Mouse (Mus musculus) thymus, adult 2 months (tissue): ENCODE results near the gene Hdlbp. TPM values are rescaled to one million over a fixed set of nuclear protein-coding genes. Genes with fewer than 3 reads are reported as not detected.

Experiments used
- DNase-seq: peaks from one replicate; pipeline ENCODE4 v3.0.0; 2021
- H3K27ac ChIP-seq: fragments of 200-500 bp; 2 replicates; pipeline ENCODE4 v1.5.1; 2012; ENCODE audit warnings: low read length, control low read depth; ENCODE audit not compliant: control insufficient read depth, insufficient read depth
- H3K27me3 ChIP-seq: fragments of 200-500 bp; 2 replicates; pipeline ENCODE4 v1.6.1; 2012; ENCODE audit warnings: mild to moderate bottlenecking, low read length, moderate library complexity, mixed read lengths; ENCODE audit not compliant: control insufficient read depth, insufficient read depth
- H3K36me3 ChIP-seq: fragments of 200-500 bp; 2 replicates; pipeline ENCODE4 v1.6.1; 2012; ENCODE audit warnings: mild to moderate bottlenecking, low read length, moderate library complexity; ENCODE audit not compliant: control insufficient read depth, insufficient read depth
- H3K4me1 ChIP-seq: fragments of 200-500 bp; replicated peaks from 2 replicates; pipeline ENCODE4 v1.6.1; 2012; ENCODE audit warnings: low read length; ENCODE audit not compliant: control insufficient read depth, insufficient read depth
- H3K4me3 ChIP-seq: fragments of 200-500 bp; 2 replicates; pipeline ENCODE4 v1.5.1; 2012; ENCODE audit warnings: mild to moderate bottlenecking, low read length, control low read depth, moderate library complexity; ENCODE audit not compliant: control insufficient read depth, insufficient read depth
- CTCF ChIP-seq: fragments of 200-500 bp; IDR thresholded peaks from 2 replicates; pipeline ENCODE4 v1.5.1; 2012; ENCODE audit warnings: mild to moderate bottlenecking, control low read depth, low read length, moderate library complexity, borderline replicate concordance; ENCODE audit not compliant: control insufficient read depth, poor library complexity, insufficient read depth; ENCODE audit errors: extremely low read depth
- POLR2A ChIP-seq: fragments of 200-500 bp; IDR thresholded peaks from 2 replicates; pipeline ENCODE4 v1.6.1; 2012; ENCODE audit warnings: mild to moderate bottlenecking, low read length, control low read depth, moderate library complexity; ENCODE audit not compliant: control insufficient read depth, poor library complexity, insufficient read depth; ENCODE audit errors: extremely low read depth
- WGBS: fragments of 180-500 bp; shearing (Covaris S2); methylation state at CpG from one replicate; pipeline ENCODE4 v1.1.7; 2018; 5-methylcytosine and 5-hydroxymethylcytosine counted together
- polyA plus RNA-seq: library from polyadenylated mRNA; depleted of rRNA; stranded (reverse); fragments of >200 nt; gene quantifications from 2 replicates; pipeline ENCODE4 v1.2.3, GENCODE M21; 2012

Hdlbp gene
- polyA plus RNA-seq, 1 experiment = 53.4 TPM

DNA sequence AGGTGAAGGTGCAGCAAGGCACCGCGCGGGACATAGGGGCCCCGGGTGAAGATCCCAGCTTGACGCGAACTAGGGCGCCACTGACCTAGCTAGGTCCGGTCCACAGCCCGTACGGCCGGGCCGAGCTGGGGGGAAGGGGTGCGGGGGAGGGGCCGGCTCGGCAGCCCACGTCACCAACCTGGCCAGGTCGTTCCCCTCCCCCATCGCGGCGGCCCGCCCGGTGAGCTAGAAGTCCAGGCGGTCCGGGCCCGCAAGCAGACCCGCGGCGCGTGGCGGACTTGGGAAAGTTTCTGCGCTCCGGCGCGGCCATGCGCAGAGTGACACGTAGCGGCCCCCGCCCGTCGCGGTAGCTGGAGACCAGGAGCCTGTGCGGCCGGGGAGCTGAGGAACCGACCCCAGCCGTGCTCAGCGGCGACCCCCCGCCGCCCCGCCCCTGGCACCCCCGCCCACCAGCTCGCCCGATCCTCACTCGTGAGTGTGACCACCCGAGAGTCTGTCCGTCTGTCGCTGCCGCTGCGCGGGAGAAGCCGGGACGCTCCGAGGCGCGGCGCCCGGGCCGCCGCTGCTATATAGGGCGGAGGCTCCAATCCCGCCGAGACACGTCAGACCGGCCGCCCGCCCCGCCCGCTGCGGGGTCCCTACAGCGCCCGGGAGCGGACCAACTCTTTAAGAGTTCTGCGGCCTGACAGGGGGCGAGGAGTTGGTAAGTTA lies 33.3 kb downstream of the Hdlbp start:
- Histone ChIP-seq H3K36me3 (peaks cover 4% of the 10 kb centered on the region; the same call in 1 of the 2 replicates), H3K4me1 (peaks cover 6% of the 10 kb centered on the region), H3K4me3 (peak overlapping the region; percentile 83), H3K27me3 (no peaks in the 10 kb centered on the region), H3K27ac (peak overlapping the region; percentile 14; the same call in 1 of the 2 replicates)
- DNase-seq = peak; percentile 79
- TF ChIP-seq POLR2A (peak; percentile 77; the same call in 1 of the 2 replicates), CTCF (no peak)
- WGBS = under 1% methylated on average over 83 of the region's 84 CpGs

DNA sequence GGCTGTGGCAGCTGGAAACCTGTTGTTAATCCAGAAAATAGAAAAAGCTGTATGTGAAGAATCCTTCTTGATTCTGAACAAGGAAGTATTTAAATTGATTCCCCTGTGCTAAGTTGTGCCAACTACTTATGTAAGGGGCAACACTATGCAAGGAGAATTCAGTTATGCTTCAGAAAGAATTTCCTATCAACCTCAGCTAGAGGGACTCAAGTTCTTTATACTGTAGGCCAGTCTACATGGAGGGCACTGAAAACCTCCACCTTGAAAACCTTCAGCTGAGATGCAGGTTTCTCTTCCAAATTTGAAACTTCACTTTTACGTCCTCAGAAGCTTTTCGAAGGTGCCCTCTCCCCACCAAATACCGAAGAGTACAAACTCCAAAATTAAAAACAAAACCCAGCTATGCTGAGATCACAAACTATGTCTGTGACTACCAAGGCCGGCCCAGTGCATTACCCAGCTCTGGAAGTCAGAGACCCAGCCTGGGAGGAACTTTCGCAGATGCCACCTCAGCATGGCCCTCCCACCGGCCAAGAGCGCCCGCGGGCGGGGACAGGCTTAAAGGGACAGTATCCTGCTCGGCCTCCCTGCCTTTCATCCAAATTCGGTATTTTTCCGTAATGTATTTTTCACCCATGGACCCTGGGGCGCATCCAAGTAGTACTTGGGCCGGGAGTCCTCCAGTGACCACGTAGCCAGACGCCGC lies 34.1 kb downstream of the Hdlbp start:
- peak; percentile 53 for DNase-seq
- H3K27me3 ChIP-seq = no peaks in the 10 kb centered on the region
- peaks cover 6% of the 10 kb centered on the region for H3K4me1 ChIP-seq
- H3K27ac ChIP-seq = peak overlapping the region; percentile 14; the same call in 1 of the 2 replicates
- WGBS = 2% methylated on average over 18 of the region's 18 CpGs
- H3K36me3 ChIP-seq = peaks cover 10% of the 10 kb centered on the region
- H3K4me3 ChIP-seq = peak overlapping the region; percentile 83
- no peak for TF ChIP-seq POLR2A
- no peak for TF ChIP-seq CTCF

DNA sequence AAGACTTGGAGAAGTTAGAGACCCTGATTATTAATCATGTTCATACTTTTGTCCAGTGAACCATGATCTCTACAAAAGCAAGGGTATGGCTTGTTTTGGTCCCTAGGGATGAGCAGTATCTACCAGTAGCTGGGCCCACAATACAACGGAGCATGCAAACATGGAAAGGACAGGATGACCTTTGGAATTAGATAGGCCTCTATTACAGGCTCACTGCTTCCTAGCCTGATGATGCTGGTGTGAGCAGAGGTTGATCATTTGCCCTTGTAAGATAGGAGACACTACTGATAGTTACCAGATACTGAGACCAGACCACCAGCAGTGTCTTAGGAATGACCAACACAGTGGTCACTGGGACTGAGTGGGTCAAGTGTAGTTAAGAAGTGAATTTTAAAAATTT lies 39.3 kb downstream of the Hdlbp start:
- 100% methylated on average over 1 of the region's 1 CpGs for WGBS
- no peak for DNase-seq
- peaks cover 6% of the 10 kb centered on the region for H3K4me1 ChIP-seq
- H3K36me3 ChIP-seq = peaks cover 44% of the 10 kb centered on the region
- H3K27me3 ChIP-seq = no peaks in the 10 kb centered on the region
- no peak overlapping the region for H3K4me3 ChIP-seq
- no peak overlapping the region for H3K27ac ChIP-seq
- TF ChIP-seq CTCF (no peak), POLR2A (no peak)

DNA sequence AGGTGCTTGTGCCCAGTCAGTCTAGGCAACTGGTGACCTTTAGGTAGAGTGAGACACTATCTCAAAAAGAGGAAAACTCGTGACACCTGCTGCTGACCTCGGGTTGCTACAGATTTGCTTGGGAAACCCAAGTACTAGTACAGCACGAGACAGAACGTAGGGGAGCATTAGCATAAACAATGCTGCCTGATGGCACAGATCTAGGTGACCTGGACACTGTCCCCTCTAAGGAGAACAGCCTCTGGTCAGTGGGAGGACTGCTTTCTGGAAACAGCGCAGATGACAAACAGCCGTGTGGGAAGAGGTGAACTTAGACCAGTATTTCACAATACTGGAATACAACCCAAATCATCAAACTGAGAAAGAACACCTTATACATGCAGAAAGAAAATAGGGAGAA lies 46.5 kb downstream of the Hdlbp start:
- H3K27ac ChIP-seq = no peak overlapping the region
- H3K36me3 ChIP-seq = peaks cover 53% of the 10 kb centered on the region
- 95% methylated on average over 6 of the region's 6 CpGs for whole genome bisulfite sequencing
- H3K27me3 ChIP-seq = no peaks in the 10 kb centered on the region
- H3K4me1 ChIP-seq = no peaks in the 10 kb centered on the region
- DNase-seq = no peak
- TF ChIP-seq CTCF = no peak
- no peak for TF ChIP-seq POLR2A
- H3K4me3 ChIP-seq = no peak overlapping the region

DNA sequence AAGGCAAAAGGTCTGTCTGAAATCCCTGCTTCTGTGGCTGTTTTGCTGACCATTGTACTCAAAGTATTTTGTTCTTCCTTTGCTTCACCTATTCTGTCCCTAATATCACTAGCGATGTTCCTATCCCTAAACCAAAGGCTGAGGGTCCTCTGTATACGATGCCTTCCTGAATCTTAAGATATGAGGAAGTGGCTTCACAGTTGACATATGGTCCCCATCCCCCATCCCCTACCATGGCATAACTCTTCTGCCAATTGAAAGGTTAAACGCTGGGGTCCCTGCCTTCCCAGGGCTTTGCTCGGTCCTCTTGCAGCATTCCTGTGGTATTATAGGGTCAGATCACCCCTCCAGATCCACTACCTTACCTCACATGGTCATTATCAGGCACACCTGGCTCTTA lies 75.2 kb downstream of the Hdlbp start:
- no peak for DNase-seq
- Histone ChIP-seq H3K4me1 (0 out of 2 replicates have a peak, but pooled peaks cover 7% of the 10 kb centered on the region), H3K27me3 (no peaks in the 10 kb centered on the region), H3K27ac (no peak overlapping the region), H3K36me3 (peaks cover 14% of the 10 kb centered on the region), H3K4me3 (no peak overlapping the region)
- 66% methylated on average over 4 of the region's 4 CpGs for WGBS
- TF ChIP-seq CTCF (no peak), POLR2A (no peak)

DNA sequence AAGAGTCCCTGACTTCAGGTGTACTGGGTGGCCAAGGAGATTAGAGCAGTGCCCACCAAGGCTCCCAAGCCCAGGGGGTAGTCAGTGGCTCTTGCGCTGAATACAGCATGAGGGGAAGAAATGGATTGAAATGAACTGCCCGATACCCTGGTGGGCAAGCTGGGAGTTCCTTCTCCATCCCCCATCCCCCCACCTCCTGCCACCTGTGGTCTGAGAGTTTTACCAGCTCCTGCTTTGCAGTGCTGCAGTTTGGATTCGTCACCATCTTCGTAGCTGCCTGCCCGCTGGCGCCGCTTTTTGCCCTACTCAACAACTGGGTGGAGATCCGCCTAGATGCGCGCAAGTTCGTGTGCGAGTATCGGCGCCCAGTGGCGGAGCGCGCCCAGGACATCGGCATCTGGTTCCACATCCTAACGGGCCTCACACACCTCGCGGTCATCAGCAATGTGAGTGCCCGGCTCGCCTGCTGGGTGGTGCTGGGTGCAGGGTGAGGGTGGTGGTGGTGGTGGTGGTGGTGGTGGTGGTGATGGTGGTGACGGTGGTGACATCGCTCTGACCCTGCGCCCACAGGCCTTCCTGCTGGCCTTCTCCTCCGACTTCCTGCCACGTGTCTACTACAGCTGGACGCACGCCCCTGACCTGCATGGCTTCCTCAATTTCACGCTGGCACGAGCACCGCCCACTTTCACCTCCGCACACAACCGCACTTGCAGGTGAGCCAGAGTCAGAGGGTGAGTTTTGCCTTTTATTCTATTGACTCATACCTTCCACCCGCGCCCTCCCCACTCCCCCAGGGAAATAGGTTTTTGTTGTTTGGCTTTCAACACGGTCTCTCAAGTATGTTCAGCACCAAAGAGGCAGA lies 77.2 kb downstream of the Hdlbp start:
- H3K27ac ChIP-seq = no peak overlapping the region
- DNase-seq = peak; percentile 4
- TF ChIP-seq POLR2A (no peak), CTCF (no peak)
- H3K27me3 ChIP-seq = no peaks in the 10 kb centered on the region
- H3K36me3 ChIP-seq = peaks cover under 1% of the 10 kb centered on the region; the same call in 1 of the 2 replicates
- H3K4me1 ChIP-seq = 0 out of 2 replicates have a peak, but pooled peaks cover 7% of the 10 kb centered on the region
- H3K4me3 ChIP-seq = no peak overlapping the region
- WGBS = 7% methylated on average over 38 of the region's 38 CpGs
